Comparison of ENCODE assay signal across 8 mouse cellular contexts in the genomic region with DNA sequence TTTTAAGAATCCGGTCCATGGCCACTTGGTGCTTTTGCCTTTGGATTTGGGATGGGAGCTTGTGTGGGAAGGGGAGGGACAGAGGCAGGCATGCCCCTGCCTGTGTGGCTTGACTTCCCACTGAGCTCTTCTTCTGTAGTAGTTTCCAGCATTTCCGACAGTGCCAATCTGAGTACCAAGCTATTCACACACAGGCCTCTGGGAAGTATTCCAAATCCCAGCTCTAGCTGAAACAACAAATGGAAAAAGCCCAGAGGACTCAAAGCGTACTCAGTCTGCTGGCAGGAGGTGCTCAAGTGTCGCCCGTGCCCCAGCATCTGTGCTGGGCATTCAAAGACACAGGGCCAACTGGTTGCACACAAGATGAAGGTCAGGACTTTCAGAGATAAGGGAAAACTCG.
A peak's percentile ranks its signal among the peaks of the same experiment; 100 is the strongest.
DNase-seq lines count a peak whose midpoint lies in the region; ATAC-seq and TF ChIP-seq lines count a peak whose summit lies in the region.

No protein-coding gene starts in this region.

- H3K27me3 ChIP-seq in kidney, adult 2 months (replicated peaks; ENCODE audit: control insufficient read depth, insufficient read depth, low read length), result no peaks in the 10 kb centered on the region
- no peaks in the 10 kb centered on the region for H3K27me3 ChIP-seq in kidney, embryonic 15.5 days
- H3K27me3 ChIP-seq in heart, embryonic 10.5 days (ENCODE audit: insufficient read depth, poor library complexity, severe bottlenecking), result no peaks in the 10 kb centered on the region

- DNase-seq in kidney, adult 2 months, result peak; percentile 65
- peak; percentile 48 to 54 for DNase-seq in cerebellum, adult 18-20 months
- DNase-seq in heart, embryonic 10.5 days (ENCODE audit: low spot score), result peak; percentile 43
- DNase-seq in left cerebral cortex, adult 9 months (ENCODE audit: low spot score in 2 of 2), result peak; percentile 11 to 50
- DNase-seq in urinary bladder, adult 18-20 months (ENCODE audit: low spot score in 2 of 2), result no peak
- DNase-seq in spleen, postnatal 10 days (ENCODE audit: low spot score in 2 of 2), result no peak

- TF ChIP-seq CTCF in kidney, adult 2 months (conservative IDR thresholded peaks at IDR 0.05; ENCODE audit: insufficient read depth, insufficient read length, low read depth, low read length), result no peak

- no peak overlapping the region for H3K4me2 ChIP-seq in kidney, embryonic 15.5 days

- no peaks in the 10 kb centered on the region; the same call in 1 of the 2 replicates for H3K36me3 ChIP-seq in kidney, adult 2 months (ENCODE audit: control insufficient read depth, insufficient read depth, low read length)
- no peaks in the 10 kb centered on the region for H3K36me3 ChIP-seq in kidney, embryonic 15.5 days
- H3K36me3 ChIP-seq in heart, embryonic 10.5 days, result no peaks in the 10 kb centered on the region

- no peak overlapping the region for H3K4me3 ChIP-seq in kidney, adult 2 months (ENCODE audit: insufficient read depth, low read depth, low read length)
- no peak overlapping the region for H3K4me3 ChIP-seq in kidney, embryonic 15.5 days (replicated peaks)
- no peak overlapping the region for H3K4me3 ChIP-seq in heart, embryonic 10.5 days

- no peaks in the 10 kb centered on the region for H3K9me3 ChIP-seq in kidney, embryonic 15.5 days (replicated peaks)
- H3K9me3 ChIP-seq in heart, embryonic 10.5 days, result no peaks in the 10 kb centered on the region

- H3K27ac ChIP-seq in kidney, adult 2 months (ENCODE audit: insufficient read depth, low read depth, low read length), result 0 out of 2 replicates have a peak overlapping the region, but pooled peaks have one; percentile 49
- no peak overlapping the region for H3K27ac ChIP-seq in kidney, embryonic 15.5 days
- H3K27ac ChIP-seq in heart, embryonic 10.5 days, result no peak overlapping the region

- ATAC-seq in kidney, embryonic 15.5 days (replicated peaks; ENCODE audit: low FRiP score), result no peak
- ATAC-seq in megakaryocyte progenitor cell, adult 5-6 weeks (replicated peaks; ENCODE audit: poor library complexity), result no peak

- no peak for TF ChIP-seq POLR2A in kidney, adult 2 months (IDR thresholded peaks at IDR 0.05; ENCODE audit: low read depth, low read length)

- no peak overlapping the region for H3K9ac ChIP-seq in kidney, embryonic 15.5 days

- 57% methylated on average over 6 of the region's 6 CpGs for WGBS in kidney, adult 2 months
- WGBS in kidney, embryonic 15.5 days, result 80% methylated on average over 6 of the region's 6 CpGs
- 61% methylated on average over 6 of the region's 6 CpGs for WGBS in heart, embryonic 10.5 days

- peaks cover 2% of the 10 kb centered on the region; the same call in 1 of the 2 replicates for H3K4me1 ChIP-seq in kidney, adult 2 months (ENCODE audit: control insufficient read depth, insufficient read depth, low read length)
- no peaks in the 10 kb centered on the region for H3K4me1 ChIP-seq in kidney, embryonic 15.5 days
- H3K4me1 ChIP-seq in heart, embryonic 10.5 days, result no peaks in the 10 kb centered on the region

Comparison
In these comparisons a context has a peak if more than half of its experiments do, and no peak if none do; other contexts are left out.
1. DNase-seq: peak in kidney, adult 2 months (single experiment), cerebellum, adult 18-20 months (2 of 2), heart, embryonic 10.5 days (single experiment) and left cerebral cortex, adult 9 months (2 of 2); none in urinary bladder, adult 18-20 months (0 of 2) and spleen, postnatal 10 days (0 of 2).